Mouse (Mus musculus) C2C12 (cell line): Measurements from ENCODE around the gene Evi5l. TPM values are rescaled to one million over a fixed set of nuclear protein-coding genes. Genes with fewer than 3 reads are reported as not detected.

Experiments used
- H3K27me3 ChIP-seq: one replicate; pipeline ENCODE4 v1.6.1; 2011; ENCODE audit not compliant: control insufficient read depth, insufficient read depth, insufficient read length
- H3K36me3 ChIP-seq: one replicate; pipeline ENCODE4 v1.6.1; 2011; ENCODE audit not compliant: control insufficient read depth, insufficient read depth
- H3K4me3 ChIP-seq: one replicate; pipeline ENCODE4 v1.5.1; 2011; ENCODE audit warnings: mild to moderate bottlenecking, control low read depth; ENCODE audit not compliant: poor library complexity, insufficient read depth, severe bottlenecking
- H3K79me2 ChIP-seq: one replicate; pipeline ENCODE4 v1.6.1; 2011; ENCODE audit not compliant: control insufficient read depth, insufficient read depth
- H3K79me3 ChIP-seq: one replicate; pipeline ENCODE4 v1.6.1; 2011; ENCODE audit warnings: low read depth, control low read depth
- H3ac ChIP-seq: one replicate; pipeline ENCODE3; 2011; ENCODE audit warnings: low read depth; ENCODE audit not compliant: control insufficient read depth, insufficient read length
- CEBPB ChIP-seq: IDR thresholded peaks from one replicate; pipeline ENCODE4 v1.6.1; 2011; ENCODE audit warnings: low read depth, mild to moderate bottlenecking, control low read depth, moderate library complexity
- CTCF ChIP-seq: IDR thresholded peaks from one replicate; pipeline ENCODE4 v1.5.1; 2011; ENCODE audit not compliant: control insufficient read depth, insufficient read depth, insufficient read length
- FOSL1 ChIP-seq: IDR thresholded peaks from one replicate; pipeline ENCODE4 v1.8.0; 2011; ENCODE audit warnings: mild to moderate bottlenecking, low read length; ENCODE audit not compliant: poor library complexity, insufficient read depth, severe bottlenecking
- MAX ChIP-seq: IDR thresholded peaks from one replicate; pipeline ENCODE4 v1.6.1; 2011; ENCODE audit warnings: mild to moderate bottlenecking, control low read depth
- MYOD1 ChIP-seq: IDR thresholded peaks from one replicate; pipeline ENCODE4 v1.6.1; 2011; ENCODE audit warnings: low read depth; ENCODE audit not compliant: control insufficient read depth, insufficient read length
- MYOG ChIP-seq: IDR thresholded peaks from one replicate; pipeline ENCODE4 v1.6.1; 2011; ENCODE audit not compliant: control insufficient read depth, insufficient read length; ENCODE audit errors: extremely low read depth
- USF1 ChIP-seq: IDR thresholded peaks from one replicate; pipeline ENCODE4 v1.6.1; 2011; ENCODE audit warnings: low read depth, mild to moderate bottlenecking, control low read depth, moderate library complexity
- polyA plus RNA-seq: library from polyadenylated mRNA; unstranded; fragments of >200 nt; fragmentation: generic; extraction: Trizol; gene quantifications from one replicate; pipeline ENCODE4 v1.2.1, GENCODE M21; 2012; ENCODE audit warnings: missing spikeins

Gene Evi5l
- polyA plus RNA-seq, 1 experiment, result 11.6 TPM

DNA sequence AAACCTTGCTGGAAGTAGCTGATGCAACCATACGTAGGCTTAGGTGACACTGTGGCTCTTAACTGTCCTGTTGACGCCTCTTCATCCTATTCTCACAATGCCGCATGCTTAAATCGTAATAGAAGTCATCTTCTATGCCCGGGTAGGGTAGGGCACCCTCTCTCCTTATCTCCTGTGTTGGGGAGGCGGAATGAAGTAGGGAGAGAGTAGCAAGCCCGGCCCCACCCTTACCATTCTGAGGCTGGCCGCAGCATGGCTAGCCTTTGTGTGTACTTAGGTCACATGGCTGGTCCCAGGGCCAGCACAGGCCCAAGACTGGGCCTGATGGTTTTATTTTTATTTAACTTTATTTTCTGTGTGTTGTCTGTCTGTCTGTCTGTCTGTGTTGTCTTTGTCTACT, 80.9 kb downstream of the Evi5l start:
- Histone ChIP-seq H3K36me3 (peaks cover 32% of the 10 kb centered on the region), H3K79me3 (peaks cover 1% of the 10 kb centered on the region), H3ac (no peak overlapping the region), H3K79me2 (peaks cover 6% of the 10 kb centered on the region), H3K27me3 (no peaks in the 10 kb centered on the region), H3K4me3 (no peak overlapping the region)
- TF ChIP-seq USF1 (no peak), FOSL1 (no peak), MYOG (no peak), CTCF (no peak), MYOD1 (no peak), CEBPB (no peak), MAX (no peak)

DNA sequence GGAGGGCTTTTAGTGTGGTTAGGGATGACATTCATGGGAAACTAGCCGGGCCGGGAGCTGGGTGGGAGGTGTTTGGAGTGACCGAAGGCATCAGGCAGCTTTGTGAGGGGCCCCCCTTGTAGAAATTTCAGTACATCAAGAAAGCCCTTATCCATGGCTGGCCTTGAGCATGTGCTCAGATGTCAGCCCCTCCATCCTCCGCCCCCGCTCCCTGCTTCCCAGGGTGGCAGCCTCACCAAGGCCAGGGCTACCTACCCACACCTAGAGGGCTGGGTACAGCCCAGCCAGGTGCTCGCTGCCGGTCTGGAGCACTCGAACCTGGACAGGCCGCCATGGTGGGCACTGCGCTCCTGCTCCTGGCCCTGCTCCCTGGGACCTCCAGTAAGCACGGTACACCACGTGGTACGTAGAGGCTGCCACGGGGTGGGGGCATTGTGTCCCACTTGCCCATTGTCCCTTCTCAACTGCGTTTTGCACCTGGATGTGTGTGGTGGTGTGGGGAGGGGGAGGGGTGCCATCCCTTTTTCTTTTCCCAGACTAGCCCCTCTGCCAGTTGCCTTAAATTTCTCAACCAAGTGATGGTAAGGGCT, 81.7 kb downstream of the Evi5l start, which contains the start of gene Tgfbr3l:
Tgfbr3l (plus strand) TSS at position 264 of the 590 bp plus-strand sequence.
- TF ChIP-seq USF1 (no peak), MYOG (no peak), MYOD1 (no peak), MAX (no peak), CTCF (no peak), FOSL1 (no peak), CEBPB (no peak)
- Histone ChIP-seq H3K4me3 (no peak within 1 kb of the TSS), H3K36me3 (peaks cover 32% of the 10 kb centered on the region)

DNA sequence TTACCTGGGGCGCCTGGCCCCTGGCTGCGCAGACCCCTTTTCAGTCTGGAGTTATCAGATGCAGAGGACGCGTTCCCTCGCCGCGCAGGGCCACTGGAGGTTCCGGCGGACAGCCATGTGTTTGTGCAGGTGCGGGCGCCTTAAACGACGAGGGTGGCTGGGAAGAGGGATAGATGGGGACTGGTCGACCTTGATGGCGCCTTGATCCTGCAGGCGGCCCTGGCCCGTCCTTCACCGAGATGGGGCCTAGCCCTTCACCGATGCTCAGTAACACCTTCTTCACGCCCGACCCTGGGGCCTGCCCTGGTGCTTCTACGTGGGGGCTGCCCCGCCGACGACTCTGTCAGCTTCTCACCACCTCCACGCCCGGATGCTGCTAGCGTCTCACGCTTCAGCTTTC, 82.8 kb downstream of the Evi5l start:
- H3K36me3 ChIP-seq, result peaks cover 23% of the 10 kb centered on the region
- peaks cover 10% of the 10 kb centered on the region for H3K79me2 ChIP-seq
- TF ChIP-seq USF1, result no peak
- no peak for TF ChIP-seq CTCF
- no peak for TF ChIP-seq CEBPB
- no peak for TF ChIP-seq FOSL1
- TF ChIP-seq MYOG, result no peak
- no peak for TF ChIP-seq MAX
- TF ChIP-seq MYOD1, result no peak
- H3K79me3 ChIP-seq, result peaks cover 8% of the 10 kb centered on the region
- H3K4me3 ChIP-seq, result no peak overlapping the region
- no peak overlapping the region for H3ac ChIP-seq
- H3K27me3 ChIP-seq, result no peaks in the 10 kb centered on the region

More for the DNA sequence above, 81.7 kb downstream of the Evi5l start, which contains the start of gene Tgfbr3l:
- no peaks in the 10 kb centered on the region for H3K79me2 ChIP-seq
- H3K79me3 ChIP-seq, result peaks cover 1% of the 10 kb centered on the region
- no peaks in the 10 kb centered on the region for H3K27me3 ChIP-seq
- no peak within 1 kb of the TSS for H3ac ChIP-seq

DNA sequence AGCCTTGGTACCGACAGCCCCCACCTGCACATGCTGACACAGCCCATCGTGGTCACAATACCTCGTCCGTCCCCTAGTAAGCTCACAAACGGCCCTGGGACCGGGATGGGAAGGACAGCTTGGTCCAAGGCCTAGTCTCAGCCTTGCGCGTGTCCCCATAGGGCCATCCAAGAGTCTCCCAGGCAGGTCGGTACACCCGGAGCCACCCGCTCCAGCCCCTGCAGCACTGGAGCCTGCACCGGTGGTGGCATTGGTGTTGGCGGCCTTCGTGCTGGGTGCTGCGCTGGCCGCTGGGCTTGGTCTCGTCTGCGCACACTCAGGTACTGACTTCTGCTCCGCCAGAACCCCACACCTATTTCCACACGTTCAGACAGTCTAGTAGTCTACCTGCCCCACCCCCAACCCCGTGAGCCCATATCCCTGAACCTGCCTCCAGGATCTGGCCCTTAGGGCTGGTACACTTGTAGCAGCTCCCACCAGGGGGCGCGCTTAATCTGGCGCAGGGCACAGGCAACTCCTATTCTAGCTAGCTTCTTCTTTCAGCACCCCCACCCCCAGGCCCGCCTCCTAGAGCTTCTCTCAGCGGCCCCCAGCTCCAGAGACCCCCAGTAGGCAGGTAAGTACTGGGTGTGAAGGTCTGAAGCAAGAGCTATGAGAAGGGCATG, 84.1 kb downstream of the Evi5l start:
- Histone ChIP-seq H3K27me3 (no peaks in the 10 kb centered on the region), H3K36me3 (peaks cover 22% of the 10 kb centered on the region), H3K4me3 (no peak overlapping the region), H3K79me3 (peaks cover 11% of the 10 kb centered on the region), H3ac (no peak overlapping the region), H3K79me2 (peaks cover 21% of the 10 kb centered on the region)
- no peak for TF ChIP-seq CEBPB
- TF ChIP-seq CTCF, result peak; percentile 80

DNA sequence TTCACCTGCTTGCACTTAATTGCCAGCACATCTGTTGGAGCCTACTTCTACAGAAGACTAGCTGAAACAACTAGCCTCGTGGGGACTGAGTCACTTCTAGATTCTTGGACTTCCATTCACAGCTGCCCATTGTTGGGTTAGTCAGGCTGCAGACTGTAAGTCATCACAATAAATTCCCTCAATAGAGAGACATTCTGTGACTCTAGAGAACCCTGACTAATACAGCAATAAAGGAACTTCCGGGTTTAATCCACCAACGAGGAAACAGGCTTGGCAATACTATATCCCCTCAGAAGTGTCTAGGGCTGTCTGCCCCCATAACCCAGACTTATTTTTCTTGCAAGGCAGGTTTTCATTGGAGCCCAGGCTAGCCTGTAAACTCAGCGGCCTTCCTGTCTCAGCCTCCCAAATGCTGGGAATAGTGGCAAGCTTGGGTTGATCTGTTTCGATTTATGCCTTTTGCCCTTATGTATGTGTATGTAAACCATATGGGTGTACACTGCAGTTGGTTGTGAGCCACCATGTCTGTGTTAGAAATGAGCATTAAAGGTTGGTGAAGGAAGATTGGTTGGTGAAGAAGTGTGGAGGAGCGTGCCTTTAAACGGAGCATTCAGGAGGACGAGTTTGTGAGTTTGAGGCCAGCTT, 85.9 kb downstream of the Evi5l start:
- peaks cover 11% of the 10 kb centered on the region for H3K79me3 ChIP-seq
- H3ac ChIP-seq, result peak overlapping the region; percentile 25
- H3K79me2 ChIP-seq, result peaks cover 21% of the 10 kb centered on the region
- peaks cover 31% of the 10 kb centered on the region for H3K36me3 ChIP-seq
- no peaks in the 10 kb centered on the region for H3K27me3 ChIP-seq
- TF ChIP-seq MYOD1, result no peak
- TF ChIP-seq CTCF, result no peak
- no peak for TF ChIP-seq MYOG
- no peak for TF ChIP-seq CEBPB
- TF ChIP-seq MAX, result no peak
- TF ChIP-seq USF1, result no peak
- no peak for TF ChIP-seq FOSL1
- peak overlapping the region; percentile 52 for H3K4me3 ChIP-seq
